In the genomic region with DNA sequence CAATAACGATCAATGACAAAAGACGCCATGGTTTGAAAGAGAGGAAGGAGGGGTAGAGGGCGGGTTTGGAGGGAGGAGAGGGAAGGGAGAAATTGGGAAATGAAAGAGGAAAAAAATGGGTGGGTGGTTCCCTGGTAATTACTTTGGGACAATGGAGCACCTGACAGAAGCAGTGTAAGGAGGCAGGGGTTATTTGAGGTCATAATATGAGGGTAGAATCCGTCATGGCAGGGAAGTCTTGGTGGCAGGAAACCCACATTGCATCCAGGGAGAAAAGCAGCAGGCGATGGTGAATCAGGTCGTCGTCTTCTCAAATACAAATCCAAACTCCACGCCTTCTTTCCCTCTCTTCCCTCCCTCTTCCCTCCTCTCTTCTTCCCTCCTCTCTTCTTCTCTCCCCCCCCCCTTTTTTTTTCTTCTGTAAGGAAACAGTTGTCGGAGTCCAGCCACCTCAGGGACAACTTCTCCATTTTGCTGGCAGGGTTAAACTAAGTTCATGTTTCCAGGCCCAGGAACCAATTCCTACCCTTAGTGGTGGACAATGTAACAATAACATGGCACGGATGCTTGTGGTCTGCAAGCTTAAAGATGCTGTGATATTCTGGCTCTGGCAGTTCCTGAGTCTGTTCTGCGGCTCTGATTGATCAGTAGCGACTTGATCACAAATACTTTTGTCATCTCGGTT, we compare ENCODE assay signal across 23 mouse cellular contexts. TPM values are rescaled to one million over a fixed set of nuclear protein-coding genes. Genes with fewer than 3 reads are reported as not detected.
DNase-seq lines count a peak whose midpoint lies in the region; ATAC-seq and TF ChIP-seq lines count a peak whose summit lies in the region.
"Had no signal": no experiment of that assay in that cellular context is flagged by ENCODE, and none has a peak within 500 bp of the region (broad histone marks: within the 10 kb centered on the region; RNA-seq: fewer than 3 reads in every experiment).

No protein-coding gene starts in this region.

- no peak overlapping the region for H3K9ac ChIP-seq in heart, embryonic 11.5 days (ENCODE audit: low read depth, low read length)
- no peak overlapping the region for H3K9ac ChIP-seq in lung, embryonic 14.5 days
- no peak overlapping the region for H3K9ac ChIP-seq in liver, embryonic 12.5 days
- H3K9ac ChIP-seq: embryonic facial prominence, embryonic 12.5 days; heart, embryonic 13.5 days; hindbrain, embryonic 13.5 days; intestine, embryonic 15.5 days had no signal

- no peak for TF ChIP-seq CTCF in lung, embryonic 14.5 days (IDR thresholded peaks at IDR 0.05; ENCODE audit: low read depth)
- no peak for TF ChIP-seq CTCF in lung, adult 2 months (IDR thresholded peaks at IDR 0.05; ENCODE audit: insufficient read depth, low read length)

- no peak for ATAC-seq in heart, embryonic 11.5 days (replicated peaks; ENCODE audit: insufficient number of reproducible peaks, low FRiP score, low TSS enrichment)
- no peak for ATAC-seq in lung, embryonic 14.5 days (ENCODE audit: insufficient read depth)
- peak; percentile 58 for ATAC-seq in common myeloid progenitor, adult 5-6 weeks (replicated peaks; ENCODE audit: low read depth, poor library complexity, severe bottlenecking)
- peak; percentile 44 for ATAC-seq in megakaryocyte progenitor cell, adult 5-6 weeks (replicated peaks; ENCODE audit: poor library complexity)
- no peak for ATAC-seq in liver, embryonic 12.5 days
- ATAC-seq: activated CD4-positive, CD25-positive, alpha-beta regulatory T cell, adult 4 months; forebrain, embryonic 16.5 days; hindbrain, postnatal 0 days; intestine, embryonic 15.5 days; Patski had no signal

- H3K4me3 ChIP-seq in heart, embryonic 11.5 days (ENCODE audit: low read depth, low read length), result no peak overlapping the region
- H3K4me3 ChIP-seq in lung, embryonic 14.5 days (ENCODE audit: low read depth, low read length), result no peak overlapping the region
- H3K4me3 ChIP-seq in lung, adult 2 months (replicated peaks; ENCODE audit: extremely low read depth, low read depth, low read length), result no peak overlapping the region
- H3K4me3 ChIP-seq in liver, embryonic 12.5 days, result no peak overlapping the region
- H3K4me3 ChIP-seq: embryonic facial prominence, embryonic 12.5 days; heart, adult 2 months; heart, embryonic 13.5 days; hindbrain, embryonic 13.5 days; intestine, embryonic 15.5 days had no signal

- peaks cover 6% of the 10 kb centered on the region for H3K4me1 ChIP-seq in heart, embryonic 11.5 days (ENCODE audit: control insufficient read depth, insufficient read depth, low read length)
- peaks cover 15% of the 10 kb centered on the region for H3K4me1 ChIP-seq in lung, embryonic 14.5 days (ENCODE audit: insufficient read depth)
- H3K4me1 ChIP-seq in lung, adult 2 months (ENCODE audit: control insufficient read depth, insufficient read depth, low read length), result peaks cover 3% of the 10 kb centered on the region; the same call in 1 of the 2 replicates
- peaks cover 40% of the 10 kb centered on the region for H3K4me1 ChIP-seq in liver, embryonic 12.5 days
- H3K4me1 ChIP-seq: hindbrain, embryonic 13.5 days had no signal

- DNase-seq in heart, adult 11 months, result peak; percentile 73
- DNase-seq in lung, embryonic 14.5 days, result peak; percentile 0
- DNase-seq in lung, adult 2 months, result no peak
- no peak for DNase-seq in layer of hippocampus, adult 9-11 months
- DNase-seq: adrenal gland, postnatal 14 days; cerebellum, adult 8-10 months; cerebellum, postnatal 14 days; gastrocnemius, postnatal 25 days; heart, adult 2 months; heart, postnatal 36 days had no signal

- H3K4me2 ChIP-seq in heart, embryonic 11.5 days, result no peak overlapping the region
- no peak overlapping the region for H3K4me2 ChIP-seq in lung, embryonic 14.5 days
- H3K4me2 ChIP-seq in liver, embryonic 12.5 days, result no peak overlapping the region
- H3K4me2 ChIP-seq: embryonic facial prominence, embryonic 12.5 days; heart, embryonic 13.5 days; hindbrain, embryonic 13.5 days; intestine, embryonic 15.5 days had no signal

- no peak overlapping the region for H3K27ac ChIP-seq in heart, embryonic 11.5 days (ENCODE audit: low read depth, low read length)
- H3K27ac ChIP-seq in lung, embryonic 14.5 days (ENCODE audit: low read depth), result no peak overlapping the region
- H3K27ac ChIP-seq in liver, embryonic 12.5 days, result no peak overlapping the region
- H3K27ac ChIP-seq: embryonic facial prominence, embryonic 12.5 days; heart, adult 2 months; heart, embryonic 13.5 days; hindbrain, embryonic 13.5 days; hindbrain, postnatal 0 days; intestine, embryonic 15.5 days had no signal

- no peaks in the 10 kb centered on the region for H3K9me3 ChIP-seq in heart, embryonic 11.5 days (replicated peaks; ENCODE audit: control insufficient read depth, low read length)
- H3K9me3 ChIP-seq in lung, embryonic 14.5 days (ENCODE audit: low read depth, low read length), result no peaks in the 10 kb centered on the region
- no peaks in the 10 kb centered on the region for H3K9me3 ChIP-seq in liver, embryonic 12.5 days (replicated peaks)
- H3K9me3 ChIP-seq: embryonic facial prominence, embryonic 12.5 days; heart, embryonic 13.5 days; hindbrain, embryonic 13.5 days; intestine, embryonic 15.5 days had no signal

- TF ChIP-seq POLR2A in lung, adult 2 months (IDR thresholded peaks at IDR 0.05; ENCODE audit: borderline replicate concordance, extremely low read depth, low read depth, low read length), result no peak

- no peaks in the 10 kb centered on the region; the same call in 1 of the 2 replicates for H3K27me3 ChIP-seq in heart, embryonic 11.5 days (ENCODE audit: control insufficient read depth, insufficient read depth, low read length)
- no peaks in the 10 kb centered on the region for H3K27me3 ChIP-seq in lung, embryonic 14.5 days (ENCODE audit: insufficient read depth, low read length)
- peaks cover 43% of the 10 kb centered on the region for H3K27me3 ChIP-seq in liver, embryonic 12.5 days (replicated peaks)
- H3K27me3 ChIP-seq: embryonic facial prominence, embryonic 12.5 days; hindbrain, embryonic 13.5 days; intestine, embryonic 15.5 days; Patski had no signal

- WGBS in heart, embryonic 11.5 days (ENCODE audit: insufficient replicate concordance), result 79% methylated on average over 13 of the region's 13 CpGs
- 73% methylated on average over 13 of the region's 13 CpGs for WGBS in lung, embryonic 14.5 days
- 63% methylated on average over 13 of the region's 13 CpGs for WGBS in lung, adult 2 months
- WGBS in liver, embryonic 12.5 days (ENCODE audit: insufficient replicate concordance), result 53% methylated on average over 13 of the region's 13 CpGs

- H3K36me3 ChIP-seq in heart, embryonic 11.5 days (ENCODE audit: control insufficient read depth, insufficient read depth, low read length), result no peaks in the 10 kb centered on the region
- no peaks in the 10 kb centered on the region for H3K36me3 ChIP-seq in lung, embryonic 14.5 days (ENCODE audit: insufficient read depth)
- H3K36me3 ChIP-seq in liver, embryonic 12.5 days, result no peaks in the 10 kb centered on the region
- H3K36me3 ChIP-seq: embryonic facial prominence, embryonic 12.5 days; heart, embryonic 13.5 days; hindbrain, embryonic 13.5 days; intestine, embryonic 15.5 days had no signal

RNA-seq across cellular contexts. Expression of a gene that starts 14.5 kb away (rescaled TPM):
- 18.1 and 18.2 TPM in 2 replicates for polyA plus RNA-seq in heart, embryonic 11.5 days (2014; fragmentation: Nextera tagmentation; extraction: Ambion mirVana)
- 38.6 and 40.4 TPM in 2 replicates for polyA plus RNA-seq in lung, embryonic 14.5 days (2014; fragmentation: Nextera tagmentation; extraction: Ambion mirVana)
- 59.4 and 59.9 TPM in 2 replicates for polyA plus RNA-seq in lung, adult 2 months (2012; rRNA removed)
- 20.4 and 30.5 TPM in 2 replicates for total RNA-seq in common myeloid progenitor, adult 5-6 weeks (2017)
- 34.2 and 39.5 TPM in 2 replicates for total RNA-seq in megakaryocyte progenitor cell, adult 5-6 weeks (2015)
- 20.5 and 25.3 TPM in 2 replicates for total RNA-seq in megakaryocyte progenitor cell, adult 5-6 weeks (2017)
- polyA plus RNA-seq in liver, embryonic 12.5 days (2016; fragmentation: Nextera tagmentation; extraction: Ambion mirVana), result 26.3 and 29.4 TPM in 2 replicates

RNA-seq across cellular contexts. Expression of a gene that starts 47.1 kb away (rescaled TPM):
- 0.83 TPM in 1 of 2 replicates, not detected in the other for polyA plus RNA-seq in heart, embryonic 11.5 days (2014; fragmentation: Nextera tagmentation; extraction: Ambion mirVana)
- polyA plus RNA-seq in lung, embryonic 14.5 days (2014; fragmentation: Nextera tagmentation; extraction: Ambion mirVana), result 0.37 TPM in 1 of 2 replicates, not detected in the other
- 0.09 and 0.24 TPM in 2 replicates for polyA plus RNA-seq in lung, adult 2 months (2012; rRNA removed)
- total RNA-seq in common myeloid progenitor, adult 5-6 weeks (2017), result 0.14 TPM in 1 of 2 replicates, not detected in the other
- total RNA-seq in megakaryocyte progenitor cell, adult 5-6 weeks (2015), result not detected in 2 replicates
- not detected in 2 replicates for total RNA-seq in megakaryocyte progenitor cell, adult 5-6 weeks (2017)
- polyA plus RNA-seq in liver, embryonic 12.5 days (2016; fragmentation: Nextera tagmentation; extraction: Ambion mirVana), result 2.0 and 2.1 TPM in 2 replicates
- total RNA-seq: adrenal gland, postnatal 14 days; gastrocnemius, postnatal 25 days; heart, adult 2 months; heart, postnatal 36 days; hindbrain, postnatal 0 days had no signal
- polyA plus RNA-seq: activated CD4-positive, CD25-positive, alpha-beta regulatory T cell, adult 4 months; cortical plate, adult 2 months; forebrain, embryonic 16.5 days; heart, embryonic 13.5 days; hindbrain, embryonic 13.5 days had no signal

Comparison
In these comparisons a context has a peak if more than half of its experiments do, and no peak if none do; other contexts are left out.
1. DNase-seq: peak in heart, adult 11 months (single experiment) and lung, embryonic 14.5 days (single experiment); none in lung, adult 2 months (single experiment) and layer of hippocampus, adult 9-11 months (single experiment).
2. ATAC-seq: peak in common myeloid progenitor, adult 5-6 weeks (single experiment) and megakaryocyte progenitor cell, adult 5-6 weeks (single experiment); none in heart, embryonic 11.5 days (single experiment), lung, embryonic 14.5 days (single experiment) and liver, embryonic 12.5 days (single experiment).